Mouse (Mus musculus): ENCODE results near the gene Csf2rb.

DNA sequence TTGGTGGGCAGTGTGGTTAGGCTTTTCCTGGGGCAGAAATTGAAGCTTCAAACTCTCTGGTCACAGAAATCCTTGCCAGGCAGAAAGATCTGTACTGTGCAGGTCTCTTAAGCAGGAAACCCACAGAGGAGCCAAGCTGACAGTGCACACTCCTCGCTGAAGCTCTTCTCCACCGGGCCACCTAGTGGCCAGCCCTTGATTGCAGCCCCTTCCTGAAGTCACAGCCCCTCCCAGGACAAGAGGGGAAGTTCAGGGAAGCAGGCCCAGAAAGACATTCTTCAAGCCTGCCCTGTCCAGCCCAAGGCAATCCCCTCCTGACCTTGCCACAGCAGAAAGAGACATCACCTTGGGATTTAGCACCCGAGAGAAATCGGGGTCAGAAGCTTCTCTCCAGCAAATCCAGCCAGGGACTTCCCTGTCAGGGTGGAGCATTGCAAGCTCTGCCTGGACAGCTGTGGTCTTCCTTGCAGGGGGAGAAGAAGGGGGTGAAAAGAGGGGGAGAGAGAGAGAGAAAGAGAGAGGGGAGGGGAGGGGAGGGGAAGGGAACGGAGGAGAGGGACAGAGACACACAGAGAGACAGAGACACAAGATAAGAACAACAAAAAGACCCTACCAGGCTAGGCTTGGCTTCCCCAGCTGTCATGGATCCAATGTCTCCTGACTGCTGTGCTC lies 4.6 kb upstream of the Csf2rb start:
- TF ChIP-seq EP300 (IDR thresholded peaks at IDR 0.05) (no peak), CTCF (IDR thresholded peaks at IDR 0.05) (peak; percentile 92)

All from lung, postnatal 0 days (tissue).